Mouse (Mus musculus): Measurements from ENCODE around the gene Zfp958.
A peak's percentile ranks its signal among the peaks of the same experiment; 100 is the strongest.
"Not testable (repeated sequence)": the region's sequence is repeated elsewhere in the genome, so short reads cannot be mapped to it uniquely, and the experiment has no call there.

The Zfp958 gene

GRCm38 (mm10) chr8:4612932-4613853 is at the start of gene Zfp958:
Zfp958 (plus strand) TSS chr8:4613167.
- peak; percentile 97 for DNase-seq

- DNase-seq: no peak
These were observed 31.0 kb upstream of the Zfp958 start for GRCm38 (mm10) chr8:4581986-4582385.

GRCm38 (mm10) chr8:4582754-4583178 is 30.2 kb upstream of the Zfp958 start:
- DNase-seq: no peak

- DNase-seq: no peak
These were observed 28.3 kb upstream of the Zfp958 start for GRCm38 (mm10) chr8:4584660-4585059.

GRCm38 (mm10) chr8:4586356-4586755 is 26.6 kb upstream of the Zfp958 start:
- no peak for DNase-seq

GRCm38 (mm10) chr8:4588165-4589000 is 24.6 kb upstream of the Zfp958 start:
- peak; percentile 4 for DNase-seq

GRCm38 (mm10) chr8:4608896-4609295 is 4.1 kb upstream of the Zfp958 start:
- DNase-seq: no peak

GRCm38 (mm10) chr8:4611626-4612175 is 1.3 kb upstream of the Zfp958 start:
- not testable (repeated sequence) for DNase-seq

- DNase-seq: no peak
These were observed 14.4 kb downstream of the Zfp958 start for GRCm38 (mm10) chr8:4627349-4627748.

- DNase-seq: no peak
These were observed 24.1 kb downstream of the Zfp958 start for GRCm38 (mm10) chr8:4637071-4637470.

- DNase-seq: not testable (repeated sequence)
These were observed 30.0 kb downstream of the Zfp958 start for GRCm38 (mm10) chr8:4642974-4643373.

GRCm38 (mm10) chr8:4656536-4656935 is 43.6 kb downstream of the Zfp958 start:
- DNase-seq: no peak

- no peak for DNase-seq
These were observed 62.4 kb downstream of the Zfp958 start for GRCm38 (mm10) chr8:4675191-4676003.

GRCm38 (mm10) chr8:4676586-4676985 is 63.6 kb downstream of the Zfp958 start:
- peak; percentile 12 for DNase-seq

- DNase-seq: peak; percentile 99
These were observed 64.6 kb downstream of the Zfp958 start for GRCm38 (mm10) chr8:4677265-4678217.

GRCm38 (mm10) chr8:4678218-4678907 is 65.4 kb downstream of the Zfp958 start:
- peak; percentile 90 for DNase-seq

- peak; percentile 15 for DNase-seq
These were observed 66.1 kb downstream of the Zfp958 start for GRCm38 (mm10) chr8:4678908-4679545.

- no peak for DNase-seq
These were observed 66.8 kb downstream of the Zfp958 start for GRCm38 (mm10) chr8:4679796-4680195.
